Mouse (Mus musculus) kidney, adult 2 months (tissue): ENCODE measurements around the gene Btnl10. TPM values are rescaled to one million over a fixed set of nuclear protein-coding genes. Genes with fewer than 3 reads are reported as not detected.
A peak's percentile ranks its signal among the peaks of the same experiment; 100 is the strongest.

Source experiments
- DNase-seq: peaks from one replicate; pipeline ENCODE4 v3.0.0; 2021
- H3K27ac ChIP-seq: fragments of 200-500 bp; 2 replicates; pipeline ENCODE4 v1.5.1; 2012; ENCODE audit warnings: low read depth, low read length, control low read depth, inconsistent platforms; ENCODE audit not compliant: insufficient read depth
- H3K27me3 ChIP-seq: fragments of 200-500 bp; replicated peaks from 2 replicates; pipeline ENCODE4 v1.6.1; 2012; ENCODE audit warnings: mild to moderate bottlenecking, moderate library complexity, low read length, inconsistent platforms; ENCODE audit not compliant: control insufficient read depth, insufficient read depth
- H3K36me3 ChIP-seq: fragments of 200-500 bp; 2 replicates; pipeline ENCODE4 v1.6.1; 2012; ENCODE audit warnings: mild to moderate bottlenecking, moderate library complexity, low read length, inconsistent platforms; ENCODE audit not compliant: control insufficient read depth, insufficient read depth
- H3K4me1 ChIP-seq: fragments of 200-500 bp; 2 replicates; pipeline ENCODE4 v1.6.1; 2011; ENCODE audit warnings: low read length; ENCODE audit not compliant: control insufficient read depth, insufficient read depth
- H3K4me3 ChIP-seq: fragments of 200-500 bp; 2 replicates; pipeline ENCODE4 v1.5.1; 2011; ENCODE audit warnings: mild to moderate bottlenecking, low read depth, low read length, control low read depth; ENCODE audit not compliant: insufficient read depth
- CTCF ChIP-seq: fragments of 200-500 bp; conservative IDR thresholded peaks from 2 replicates; pipeline ENCODE4 v1.5.1; 2011; ENCODE audit warnings: low read depth, mild to moderate bottlenecking, control low read depth, low read length, moderate library complexity, mixed read lengths; ENCODE audit not compliant: insufficient read depth, insufficient read length
- POLR2A ChIP-seq: fragments of 200-500 bp; IDR thresholded peaks from one replicate; pipeline ENCODE4 v1.6.1; 2011; ENCODE audit warnings: low read depth, low read length, control low read depth
- WGBS: fragments of 180-500 bp; shearing (Covaris S2); methylation state at CpG from one replicate; pipeline ENCODE4 v1.1.7; 2018; 5-methylcytosine and 5-hydroxymethylcytosine counted together
- polyA plus RNA-seq: library from polyadenylated mRNA; depleted of rRNA; stranded (reverse); fragments of >200 nt; gene quantifications from 2 replicates; pipeline ENCODE4 v1.2.3, GENCODE M21; 2012

Gene Btnl10
- polyA plus RNA-seq, 1 experiment: 0.27 TPM

DNA sequence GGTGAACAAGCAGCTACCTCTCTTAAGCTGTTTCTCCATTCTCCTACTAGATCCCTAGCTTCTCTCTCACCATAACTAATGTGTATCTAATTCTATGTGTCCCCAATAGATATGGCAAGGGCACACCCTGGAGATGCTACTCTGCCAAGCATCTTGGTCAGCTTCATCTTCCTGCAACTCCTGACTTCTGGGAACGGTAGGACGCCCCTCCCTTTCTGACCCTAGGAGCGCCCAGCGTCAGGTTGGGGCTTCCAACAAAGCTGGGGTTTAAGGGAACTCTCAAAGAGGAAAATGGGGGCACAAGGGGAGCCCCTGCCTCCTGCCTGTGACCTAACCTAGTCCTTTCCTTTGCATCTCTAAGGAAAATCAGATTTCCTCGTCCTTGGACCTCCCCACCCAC, 1.1 kb downstream of the Btnl10 start:
- Histone ChIP-seq H3K36me3 (no peaks in the 10 kb centered on the region), H3K4me1 (peaks cover 5% of the 10 kb centered on the region; the same call in 1 of the 2 replicates), H3K4me3 (no peak overlapping the region), H3K27ac (no peak overlapping the region), H3K27me3 (no peaks in the 10 kb centered on the region)
- WGBS: 73% methylated on average over 5 of the region's 5 CpGs
- no peak for TF ChIP-seq CTCF
- TF ChIP-seq POLR2A: no peak
- no peak for DNase-seq

- Histone ChIP-seq H3K27me3 (no peaks in the 10 kb centered on the region), H3K27ac (no peak overlapping the region), H3K4me3 (no peak overlapping the region), H3K4me1 (peaks cover 3% of the 10 kb centered on the region; the same call in 1 of the 2 replicates), H3K36me3 (no peaks in the 10 kb centered on the region)
- 77% methylated on average over 9 of the region's 9 CpGs for WGBS
- TF ChIP-seq POLR2A (no peak), CTCF (no peak)
- no peak for DNase-seq
Observed at GRCm38 (mm10) chr11:58922420-58922819, 4.7 kb downstream of the Btnl10 start.

DNA sequence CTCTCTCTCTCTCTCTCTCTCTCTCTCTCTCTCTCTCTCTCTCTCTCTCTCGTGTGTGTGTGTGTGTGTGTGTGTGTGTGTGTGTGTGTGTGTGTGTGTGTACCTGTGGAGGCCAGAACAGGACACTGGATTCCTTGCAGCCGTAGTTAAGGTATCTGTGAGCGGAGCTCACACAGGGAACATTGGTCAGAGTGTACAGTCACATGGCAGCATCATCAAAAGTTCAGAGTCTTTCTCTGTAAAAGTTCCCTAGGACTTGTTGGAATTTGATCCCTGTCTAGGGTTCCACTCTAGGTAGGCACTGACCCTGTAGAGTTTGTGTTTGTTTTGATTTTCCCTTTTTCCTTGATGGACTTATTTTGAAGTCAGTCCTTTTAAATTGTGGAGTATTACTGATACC, 8.9 kb downstream of the Btnl10 start:
- DNase-seq: peak; percentile 84
- WGBS: 54% methylated on average over 2 of the region's 3 CpGs
- H3K27ac ChIP-seq: peak overlapping the region; percentile 65

GRCm38 (mm10) chr11:58927053-58927452, 9.3 kb downstream of the Btnl10 start:
- WGBS: 45% methylated on average over 2 of the region's 2 CpGs
- DNase-seq: no peak
- Histone ChIP-seq H3K27me3 (no peaks in the 10 kb centered on the region), H3K27ac (peak overlapping the region; percentile 25; the same call in 1 of the 2 replicates), H3K4me1 (peaks cover 18% of the 10 kb centered on the region; the same call in 1 of the 2 replicates), H3K36me3 (no peaks in the 10 kb centered on the region), H3K4me3 (no peak overlapping the region)
- TF ChIP-seq POLR2A: no peak
- TF ChIP-seq CTCF: no peak

More for the DNA sequence above, 8.9 kb downstream of the Btnl10 start:
- Histone ChIP-seq H3K36me3 (no peaks in the 10 kb centered on the region), H3K4me1 (peaks cover 18% of the 10 kb centered on the region; the same call in 1 of the 2 replicates), H3K4me3 (no peak overlapping the region), H3K27me3 (no peaks in the 10 kb centered on the region)
- TF ChIP-seq POLR2A: no peak
- TF ChIP-seq CTCF: no peak

DNA sequence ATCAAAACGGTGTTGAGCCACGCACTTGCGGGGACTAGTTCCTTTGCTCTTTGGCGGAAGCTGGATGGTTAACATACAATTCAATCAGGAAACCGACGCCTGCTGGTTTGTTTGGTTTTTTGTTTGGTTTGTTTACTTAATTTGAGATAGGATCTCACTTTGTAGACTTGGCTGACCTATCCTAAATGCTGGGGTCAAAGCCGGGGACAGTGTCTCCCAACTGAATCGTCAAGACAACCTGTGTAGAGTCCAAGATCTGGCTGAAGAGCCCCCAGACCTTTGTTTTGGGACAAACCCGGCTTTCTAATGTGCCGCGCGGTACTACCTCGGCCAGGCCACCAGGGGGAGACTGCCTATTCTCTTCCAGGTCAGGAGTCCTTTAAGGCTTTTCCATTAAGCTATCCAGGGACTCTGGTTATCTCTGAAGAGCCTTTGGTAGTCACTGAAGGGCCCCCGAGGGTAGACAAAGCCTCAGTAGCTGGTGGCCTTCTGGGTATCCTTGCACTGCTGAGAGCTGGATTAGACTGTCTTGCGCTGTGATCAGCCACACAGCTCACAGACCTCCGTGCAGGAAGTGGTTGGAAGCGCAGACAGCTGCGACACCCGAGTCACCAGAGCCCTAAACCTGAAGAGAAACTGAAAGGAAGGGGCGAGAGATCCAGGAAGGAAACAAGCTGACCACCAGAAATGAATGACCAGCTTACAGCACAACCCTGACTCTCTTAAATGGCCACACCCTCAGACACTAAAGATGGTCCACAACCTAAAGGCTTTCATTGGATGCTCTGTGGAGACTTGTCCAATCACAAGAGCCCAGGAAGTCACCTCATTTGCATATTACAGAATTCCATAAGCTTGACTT, 10.3 kb downstream of the Btnl10 start:
- peaks cover 18% of the 10 kb centered on the region; the same call in 1 of the 2 replicates for H3K4me1 ChIP-seq
- TF ChIP-seq CTCF: peak; percentile 64
- no peak for TF ChIP-seq POLR2A
- DNase-seq: peak; percentile 65
- no peaks in the 10 kb centered on the region for H3K36me3 ChIP-seq
- WGBS: 25% methylated on average over 20 of the region's 20 CpGs
- peak overlapping the region; percentile 36 for H3K4me3 ChIP-seq
- H3K27me3 ChIP-seq: no peaks in the 10 kb centered on the region
- peak overlapping the region; percentile 58 for H3K27ac ChIP-seq

GRCm38 (mm10) chr11:58929055-58929454, 11.3 kb downstream of the Btnl10 start:
- DNase-seq: no peak
- H3K27me3 ChIP-seq: no peaks in the 10 kb centered on the region
- peak overlapping the region; percentile 27; the same call in 1 of the 2 replicates for H3K27ac ChIP-seq
- TF ChIP-seq POLR2A: no peak
- no peak for TF ChIP-seq CTCF
- 60% methylated on average over 4 of the region's 4 CpGs for WGBS
- H3K4me3 ChIP-seq: no peak overlapping the region
- H3K4me1 ChIP-seq: peaks cover 18% of the 10 kb centered on the region; the same call in 1 of the 2 replicates
- no peaks in the 10 kb centered on the region for H3K36me3 ChIP-seq

GRCm38 (mm10) chr11:58929641-58930040, 11.9 kb downstream of the Btnl10 start:
- Histone ChIP-seq H3K27me3 (no peaks in the 10 kb centered on the region), H3K27ac (no peak overlapping the region), H3K36me3 (no peaks in the 10 kb centered on the region), H3K4me1 (peaks cover 18% of the 10 kb centered on the region; the same call in 1 of the 2 replicates), H3K4me3 (no peak overlapping the region)
- no peak for TF ChIP-seq POLR2A
- no peak for TF ChIP-seq CTCF
- DNase-seq: peak; percentile 85
- WGBS: 30% methylated on average over 3 of the region's 3 CpGs
